Mouse (Mus musculus): ENCODE measurements around the gene Dcaf7.
A peak's percentile ranks its signal among the peaks of the same experiment; 100 is the strongest.

Gene Dcaf7

GRCm38 (mm10) chr11:106045256-106045655 is 8.6 kb downstream of the Dcaf7 start:
- no peak for DNase-seq (ENCODE audit: low spot score in 2 of 2)

- no peak for DNase-seq (ENCODE audit: low spot score in 2 of 2)
Observed at GRCm38 (mm10) chr11:106045780-106046179, 9.1 kb downstream of the Dcaf7 start.

- DNase-seq (ENCODE audit: low spot score in 2 of 2) = no peak
Observed at GRCm38 (mm10) chr11:106046584-106046983, 9.9 kb downstream of the Dcaf7 start.

GRCm38 (mm10) chr11:106053921-106054320 is 17.2 kb downstream of the Dcaf7 start:
- no peak for DNase-seq (ENCODE audit: low spot score in 2 of 2)

DNA sequence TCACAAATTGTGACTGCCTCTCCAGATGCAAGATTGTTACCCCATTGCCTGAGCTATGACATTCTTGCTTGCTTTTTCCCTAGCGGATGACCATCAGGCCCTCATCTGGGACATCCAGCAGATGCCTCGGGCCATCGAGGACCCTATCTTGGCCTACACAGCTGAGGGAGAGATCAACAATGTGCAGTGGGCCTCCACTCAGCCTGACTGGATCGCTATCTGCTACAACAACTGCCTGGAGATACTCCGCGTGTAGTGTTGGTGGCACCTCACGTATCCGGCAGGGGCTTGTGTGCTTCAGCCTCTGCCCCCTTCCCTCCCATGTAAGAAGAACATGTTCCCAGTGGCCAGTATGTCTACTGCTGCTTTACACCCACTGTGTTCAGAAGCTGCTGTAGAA is 17.9 kb downstream of the Dcaf7 start:
- no peak for DNase-seq (ENCODE audit: low spot score in 2 of 2)

GRCm38 (mm10) chr11:106055341-106055740 is 18.7 kb downstream of the Dcaf7 start:
- no peak for DNase-seq (ENCODE audit: low spot score in 2 of 2)

- no peak for DNase-seq (ENCODE audit: low spot score in 2 of 2)
Observed at GRCm38 (mm10) chr11:106056819-106057491, 20.3 kb downstream of the Dcaf7 start.

GRCm38 (mm10) chr11:106058020-106058419 is 21.3 kb downstream of the Dcaf7 start:
- no peak for DNase-seq (ENCODE audit: low spot score in 2 of 2)

- no peak for DNase-seq (ENCODE audit: low spot score in 2 of 2)
Observed at GRCm38 (mm10) chr11:106060549-106060948, 23.9 kb downstream of the Dcaf7 start.

DNA sequence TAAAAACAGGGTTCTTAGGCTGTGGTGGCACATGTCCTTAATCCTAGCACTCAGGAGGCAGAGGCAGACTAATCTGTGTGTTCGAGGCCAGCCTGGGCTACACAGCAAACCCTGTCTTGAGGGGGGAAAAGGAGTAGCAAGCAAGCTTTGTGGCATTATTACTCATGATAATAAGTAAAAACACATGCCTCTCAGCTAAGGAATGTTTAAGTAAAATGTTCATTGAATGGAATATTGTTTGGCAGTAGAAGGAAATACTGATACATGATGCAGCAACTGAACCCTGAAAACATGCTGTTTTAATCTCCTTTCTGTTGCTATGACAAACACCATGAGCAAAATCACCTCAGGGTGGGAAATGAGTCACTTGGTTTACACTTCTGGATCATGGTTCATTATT is 24.6 kb downstream of the Dcaf7 start:
- DNase-seq (ENCODE audit: low spot score in 2 of 2) = no peak

DNA sequence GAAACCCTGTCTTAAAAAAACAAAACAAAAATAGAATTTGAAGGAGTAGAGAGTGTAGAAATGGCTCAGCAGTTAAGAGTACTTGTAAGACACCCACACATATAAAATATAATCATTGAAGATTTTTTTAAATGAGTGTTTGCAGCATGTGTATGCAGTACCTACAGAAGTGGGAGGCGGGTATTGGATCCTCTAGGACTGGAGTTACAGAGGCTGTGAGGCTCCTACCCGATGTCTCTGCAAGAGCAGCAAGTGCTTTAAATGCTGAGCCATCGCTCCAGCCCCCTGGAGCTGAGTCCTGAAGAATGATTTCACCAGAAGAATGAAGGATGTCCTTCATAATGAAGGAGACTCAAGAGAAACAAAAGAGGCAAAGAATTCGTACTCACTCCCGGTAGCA is 27.1 kb downstream of the Dcaf7 start:
- DNase-seq (ENCODE audit: low spot score in 2 of 2) = no peak

DNA sequence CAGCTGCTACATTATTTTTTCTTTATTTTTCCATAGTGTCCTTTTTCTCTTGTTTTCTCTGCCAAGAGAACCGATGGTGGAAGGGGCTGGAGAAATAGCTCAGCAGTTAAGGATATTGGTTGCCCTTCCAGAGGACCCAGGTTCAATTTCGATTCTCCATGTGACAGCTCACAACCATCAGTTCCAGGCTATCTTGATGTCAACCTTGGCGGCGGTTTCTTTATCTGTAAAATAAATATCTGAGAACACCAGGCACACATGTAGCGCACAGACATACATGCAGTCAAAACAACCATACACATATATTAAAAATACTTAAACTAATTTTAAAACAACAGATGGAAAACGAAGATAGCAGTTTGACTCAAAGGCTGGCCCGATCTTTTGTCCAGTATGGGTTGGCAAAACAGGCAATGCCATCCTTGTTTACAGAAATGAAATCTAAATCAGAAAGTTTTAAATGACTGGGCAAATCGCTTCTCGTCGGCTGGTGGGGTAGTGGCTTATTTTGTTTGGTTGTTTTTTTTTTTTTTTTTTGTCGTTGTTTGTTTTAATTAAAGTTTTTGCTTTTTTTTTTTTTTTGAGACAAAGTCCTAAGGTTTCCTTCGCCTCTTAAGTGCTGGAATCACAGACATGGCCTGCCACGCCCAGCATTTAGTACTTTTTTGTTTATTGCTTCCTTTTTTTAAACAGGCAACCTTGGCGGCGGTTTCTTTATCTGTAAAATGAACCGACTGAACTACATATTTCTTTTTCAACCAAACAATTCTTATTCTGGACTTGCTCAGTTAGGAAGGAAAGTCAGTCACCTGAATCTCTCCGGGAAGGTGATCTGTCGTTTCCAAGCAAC is 28.6 kb downstream of the Dcaf7 start:
- DNase-seq (ENCODE audit: low spot score in 2 of 2) = no peak

DNA sequence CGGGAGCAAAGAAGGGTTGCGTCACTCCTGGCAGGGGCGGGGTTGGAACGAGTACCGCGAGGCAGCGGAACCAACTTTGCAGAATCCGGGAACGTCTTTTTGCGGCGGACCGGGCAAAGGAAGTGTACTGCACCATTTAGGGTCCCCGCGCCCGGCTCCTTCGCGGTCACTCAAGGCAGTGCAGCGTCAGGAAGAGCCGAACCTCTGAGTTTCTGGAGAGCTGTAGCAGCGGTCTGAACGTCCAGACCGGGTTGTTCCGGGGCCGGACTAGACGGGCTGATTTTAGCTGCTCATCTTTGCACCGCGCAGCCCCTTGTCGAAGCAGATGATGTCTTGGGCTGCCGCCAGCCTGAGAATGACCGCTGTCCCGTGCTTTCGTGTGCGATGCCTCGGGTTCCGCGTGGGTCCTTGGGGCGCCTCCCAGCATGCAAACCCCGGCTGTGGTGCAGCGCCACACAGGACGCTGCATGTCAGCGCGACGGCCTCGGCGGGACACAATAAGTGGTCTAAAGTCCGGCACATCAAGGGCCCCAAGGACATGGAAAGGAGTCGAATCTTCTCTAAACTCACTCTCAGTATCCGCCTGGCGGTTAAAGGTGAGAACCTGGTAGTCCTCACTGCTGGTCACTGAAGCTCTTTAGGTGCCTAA is 29.4 kb downstream of the Dcaf7 start, which contains the start of gene Taco1:
TSS of gene Taco1 (plus strand) at position 139 of the 649 bp plus-strand sequence.
- DNase-seq (ENCODE audit: low spot score in 2 of 2) = peak; percentile 91 to 93

DNA sequence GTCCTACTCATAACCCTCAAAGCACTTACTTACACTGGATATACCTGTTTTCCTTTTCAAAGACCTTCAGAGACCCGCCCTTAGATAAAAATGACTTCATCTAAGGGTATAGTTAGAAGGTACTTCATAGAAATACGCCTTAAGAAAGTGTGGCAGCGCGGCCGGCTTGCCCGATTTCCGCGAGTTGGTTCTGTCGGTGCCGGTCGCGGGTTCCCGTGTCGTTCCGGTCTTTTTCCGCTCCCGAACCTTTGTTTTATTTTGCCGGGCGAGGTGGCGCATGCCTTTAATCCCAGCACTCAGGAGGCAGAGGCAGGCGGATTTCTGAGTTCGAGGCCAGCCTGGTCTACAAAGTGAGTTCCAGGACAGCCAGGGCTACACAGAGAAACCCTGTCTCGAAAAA is 29.9 kb downstream of the Dcaf7 start:
- DNase-seq (ENCODE audit: low spot score in 2 of 2) = peak in 1 of 2 experiments; percentile 47

DNA sequence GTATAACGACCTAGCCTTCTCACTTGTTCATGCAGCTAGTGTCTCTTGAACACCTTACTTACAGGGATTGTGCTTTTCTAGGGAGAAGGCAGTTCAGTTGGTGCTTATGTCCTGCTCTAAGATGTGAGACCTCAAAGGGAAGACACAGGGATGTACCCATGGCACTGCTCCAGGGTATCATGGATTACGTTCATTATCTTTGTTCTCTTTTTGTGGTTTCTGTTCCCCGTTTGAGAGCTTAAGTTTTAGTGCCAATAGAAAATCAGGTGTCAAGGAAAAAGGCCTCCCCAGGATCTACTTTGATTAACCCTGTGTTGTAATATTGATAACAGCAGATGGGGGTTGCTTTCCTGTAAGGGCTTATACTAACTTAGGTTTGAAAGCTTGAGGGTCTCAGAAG is 37.1 kb downstream of the Dcaf7 start:
- no peak for DNase-seq (ENCODE audit: low spot score in 2 of 2)

DNA sequence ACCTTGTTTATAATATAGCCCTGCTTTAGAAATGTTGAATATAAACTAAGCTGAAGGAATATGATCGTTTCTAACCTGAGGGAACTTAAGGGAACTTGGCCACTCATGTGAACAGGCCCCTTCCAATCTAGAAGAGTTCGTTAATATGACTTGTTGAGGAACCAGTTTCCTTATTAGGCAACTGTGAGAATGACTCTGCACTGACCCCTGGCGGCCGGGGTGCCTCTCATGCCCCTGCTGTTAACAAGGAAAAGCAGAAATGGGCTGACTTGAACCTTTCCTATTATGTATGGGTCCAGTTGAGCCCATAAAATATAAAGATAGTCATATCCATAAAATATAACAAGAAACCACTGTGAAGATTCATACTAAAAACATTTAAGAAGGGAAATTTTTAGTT is 39.6 kb downstream of the Dcaf7 start:
- peak in 1 of 2 experiments; percentile 61 for DNase-seq (ENCODE audit: low spot score in 2 of 2)

GRCm38 (mm10) chr11:106083708-106084701 is 47.3 kb downstream of the Dcaf7 start, which contains the start of gene Map3k3:
Gene Map3k3 (plus strand): TSS chr11:106084613.
- peak; percentile 97 to 99 for DNase-seq (ENCODE audit: low spot score in 2 of 2)

DNA sequence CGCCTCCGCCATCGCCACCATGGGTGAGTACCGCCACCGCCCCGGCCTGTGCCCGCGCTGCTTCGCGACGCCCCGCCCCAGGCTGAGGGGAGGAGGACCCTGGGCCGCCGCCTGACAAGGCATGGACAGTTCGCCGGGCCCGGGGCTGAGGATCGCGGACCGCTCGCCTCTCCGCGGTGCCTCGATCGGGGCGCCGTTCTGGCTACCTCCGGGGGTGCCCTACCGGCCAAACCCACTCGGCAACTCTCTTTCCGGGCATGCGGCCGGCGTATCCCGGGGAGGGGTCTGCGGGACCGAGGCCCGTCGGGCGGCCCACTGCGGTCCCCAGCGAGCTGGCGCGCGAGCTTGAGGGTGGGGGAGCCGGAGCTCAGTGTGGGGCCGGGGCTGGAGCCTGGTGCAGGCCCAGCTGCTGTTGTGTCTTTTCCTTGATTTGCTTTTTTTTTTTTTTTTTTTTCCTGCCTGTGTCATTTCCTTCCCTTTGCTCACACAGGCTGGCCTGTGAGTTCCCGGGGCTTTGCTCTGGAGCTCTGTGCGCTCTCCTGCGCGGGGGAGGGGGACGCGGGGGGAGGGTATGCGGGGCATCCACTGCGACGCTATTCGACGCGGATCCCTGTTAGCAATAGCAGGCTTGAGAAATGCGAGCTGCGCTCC is 48.4 kb downstream of the Dcaf7 start:
- DNase-seq (ENCODE audit: low spot score in 2 of 2) = peak; percentile 42 to 73

- no peak for DNase-seq (ENCODE audit: low spot score in 2 of 2)
Observed at GRCm38 (mm10) chr11:106098223-106098622, 61.6 kb downstream of the Dcaf7 start.

DNA sequence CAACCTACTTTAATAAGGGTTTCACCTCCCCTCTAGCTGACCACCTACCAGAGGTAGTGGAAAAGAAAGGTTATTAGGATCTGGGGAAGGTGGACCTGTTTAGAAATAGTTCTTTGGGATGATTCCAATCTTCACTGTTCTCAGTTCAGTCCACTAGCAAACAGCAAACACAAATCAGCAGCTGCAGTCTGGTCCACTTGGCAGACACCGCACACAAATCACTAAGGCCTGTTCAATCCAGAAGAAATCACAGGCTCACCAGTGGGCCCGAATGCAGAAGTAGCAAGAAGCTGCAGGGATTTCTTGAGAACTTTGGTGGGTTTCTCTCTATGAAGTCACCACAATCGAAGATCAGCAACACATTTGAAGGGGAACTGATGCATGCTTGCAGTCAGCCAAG is 66.2 kb downstream of the Dcaf7 start:
- no peak for DNase-seq (ENCODE audit: low spot score in 2 of 2)
